Mouse (Mus musculus): ENCODE measurements around the gene Rcc1. TPM values are rescaled to one million over a fixed set of nuclear protein-coding genes. Genes with fewer than 3 reads are reported as not detected.
"Not testable (repeated sequence)": the region's sequence is repeated elsewhere in the genome, so short reads cannot be mapped to it uniquely, and the experiment has no call there.

Rcc1 gene
- polyA plus RNA-seq, 1 experiment from 2014 or later: 160 TPM

GRCm38 (mm10) chr4:132308437-132309139 lies 44.8 kb downstream of the Rcc1 start:
- peak overlapping the region; percentile 90 for H3K4me3 ChIP-seq
- 1% methylated on average over 41 of the region's 41 CpGs for WGBS
- peaks cover 45% of the 10 kb centered on the region for H3K36me3 ChIP-seq (replicated peaks)
- no peaks in the 10 kb centered on the region for H3K27me3 ChIP-seq (replicated peaks; ENCODE audit: low read depth, poor library complexity, severe bottlenecking)
- peak; percentile 90 for DNase-seq (ENCODE audit: low spot score)
- H3K4me1 ChIP-seq: peaks cover 11% of the 10 kb centered on the region
- no peaks in the 10 kb centered on the region for H3K9me3 ChIP-seq
- H3K27ac ChIP-seq (replicated peaks): peak overlapping the region; percentile 96

GRCm38 (mm10) chr4:132306004-132306403 lies 47.4 kb downstream of the Rcc1 start:
- no peak overlapping the region for H3K27ac ChIP-seq (replicated peaks)
- H3K4me1 ChIP-seq: peaks cover 26% of the 10 kb centered on the region
- H3K36me3 ChIP-seq (replicated peaks): peaks cover 19% of the 10 kb centered on the region
- no peak for DNase-seq (ENCODE audit: low spot score)
- no peak overlapping the region for H3K4me3 ChIP-seq
- H3K27me3 ChIP-seq (replicated peaks; ENCODE audit: low read depth, poor library complexity, severe bottlenecking): no peaks in the 10 kb centered on the region
- 85% methylated on average over 6 of the region's 6 CpGs for WGBS
- H3K9me3 ChIP-seq: no peaks in the 10 kb centered on the region

GRCm38 (mm10) chr4:132305276-132305675 lies 48.1 kb downstream of the Rcc1 start:
- 84% methylated on average over 8 of the region's 8 CpGs for WGBS
- H3K9me3 ChIP-seq: no peaks in the 10 kb centered on the region
- DNase-seq (ENCODE audit: low spot score): no peak
- no peaks in the 10 kb centered on the region for H3K27me3 ChIP-seq (replicated peaks; ENCODE audit: low read depth, poor library complexity, severe bottlenecking)
- peaks cover 12% of the 10 kb centered on the region for H3K36me3 ChIP-seq (replicated peaks)
- H3K4me3 ChIP-seq: no peak overlapping the region
- peaks cover 26% of the 10 kb centered on the region for H3K4me1 ChIP-seq
- no peak overlapping the region for H3K27ac ChIP-seq (replicated peaks)

GRCm38 (mm10) chr4:132303484-132303883 lies 49.9 kb downstream of the Rcc1 start:
- not testable (repeated sequence) for H3K36me3 ChIP-seq (replicated peaks); H3K27me3 ChIP-seq (replicated peaks; ENCODE audit: low read depth, poor library complexity, severe bottlenecking); DNase-seq (ENCODE audit: low spot score); H3K9me3 ChIP-seq
- peak overlapping the region; percentile 66 for H3K4me3 ChIP-seq
- H3K4me1 ChIP-seq: peaks cover 15% of the 10 kb centered on the region
- H3K27ac ChIP-seq (replicated peaks): peak overlapping the region; percentile 80
- 44% methylated on average over 6 of the region's 6 CpGs for WGBS

GRCm38 (mm10) chr4:132302939-132303479 lies 50.4 kb downstream of the Rcc1 start, which contains the start of gene Rab42:
Gene Rab42 (minus strand): TSS chr4:132303385.
- peak within 1 kb of the TSS; percentile 80 for H3K27ac ChIP-seq (replicated peaks)
- 2% methylated on average over 31 of the region's 31 CpGs for WGBS

GRCm38 (mm10) chr4:132301965-132302938 lies 51.2 kb downstream of the Rcc1 start:
- 71% methylated on average over 16 of the region's 16 CpGs for WGBS
- Histone ChIP-seq H3K9me3 (no peaks in the 10 kb centered on the region), H3K27me3 (replicated peaks; ENCODE audit: low read depth, poor library complexity, severe bottlenecking) (no peaks in the 10 kb centered on the region), H3K4me3 (peak overlapping the region; percentile 66), H3K27ac (replicated peaks) (peak overlapping the region; percentile 80), H3K4me1 (peaks cover 15% of the 10 kb centered on the region), H3K36me3 (replicated peaks) (no peaks in the 10 kb centered on the region)
- DNase-seq (ENCODE audit: low spot score): no peak

More at GRCm38 (mm10) chr4:132302939-132303479, 50.4 kb downstream of the Rcc1 start, which contains the start of gene Rab42:
- Histone ChIP-seq H3K36me3 (replicated peaks) (no peaks in the 10 kb centered on the region), H3K9me3 (no peaks in the 10 kb centered on the region), H3K27me3 (replicated peaks; ENCODE audit: low read depth, poor library complexity, severe bottlenecking) (no peaks in the 10 kb centered on the region), H3K4me1 (peaks cover 15% of the 10 kb centered on the region), H3K4me3 (peak within 1 kb of the TSS; percentile 66)
- DNase-seq (ENCODE audit: low spot score): peak; percentile 84

- peaks cover 15% of the 10 kb centered on the region for H3K4me1 ChIP-seq
- H3K4me3 ChIP-seq: no peak overlapping the region
- WGBS: 81% methylated on average over 6 of the region's 6 CpGs
- no peak for DNase-seq (ENCODE audit: low spot score)
- H3K9me3 ChIP-seq: no peaks in the 10 kb centered on the region
- H3K27ac ChIP-seq (replicated peaks): no peak overlapping the region
- no peaks in the 10 kb centered on the region for H3K27me3 ChIP-seq (replicated peaks; ENCODE audit: low read depth, poor library complexity, severe bottlenecking)
- H3K36me3 ChIP-seq (replicated peaks): no peaks in the 10 kb centered on the region
These were observed 51.9 kb downstream of the Rcc1 start for GRCm38 (mm10) chr4:132301486-132301885.

- 91% methylated on average over 1 of the region's 1 CpGs for WGBS
These were observed 53.6 kb downstream of the Rcc1 start for GRCm38 (mm10) chr4:132299849-132300248.

GRCm38 (mm10) chr4:132295696-132296390 lies 57.6 kb downstream of the Rcc1 start:
- WGBS: 43% methylated on average over 8 of the region's 8 CpGs
- Histone ChIP-seq H3K36me3 (replicated peaks) (peaks cover 40% of the 10 kb centered on the region), H3K27ac (replicated peaks) (no peak overlapping the region), H3K4me1 (no peaks in the 10 kb centered on the region), H3K9me3 (no peaks in the 10 kb centered on the region), H3K4me3 (no peak overlapping the region), H3K27me3 (replicated peaks; ENCODE audit: low read depth, poor library complexity, severe bottlenecking) (no peaks in the 10 kb centered on the region)
- DNase-seq (ENCODE audit: low spot score): peak; percentile 18

More at GRCm38 (mm10) chr4:132299849-132300248, 53.6 kb downstream of the Rcc1 start:
- Histone ChIP-seq H3K4me1 (peaks cover 15% of the 10 kb centered on the region), H3K27me3 (replicated peaks; ENCODE audit: low read depth, poor library complexity, severe bottlenecking) (no peaks in the 10 kb centered on the region), H3K36me3 (replicated peaks) (peaks cover 1% of the 10 kb centered on the region; the same call in 1 of the 2 replicates), H3K4me3 (no peak overlapping the region), H3K27ac (replicated peaks) (no peak overlapping the region), H3K9me3 (no peaks in the 10 kb centered on the region)
- no peak for DNase-seq (ENCODE audit: low spot score)

GRCm38 (mm10) chr4:132293682-132294240 lies 59.6 kb downstream of the Rcc1 start:
- DNase-seq (ENCODE audit: low spot score): no peak
- H3K4me1 ChIP-seq: no peaks in the 10 kb centered on the region
- H3K27me3 ChIP-seq (replicated peaks; ENCODE audit: low read depth, poor library complexity, severe bottlenecking): no peaks in the 10 kb centered on the region
- no peak overlapping the region for H3K4me3 ChIP-seq
- H3K9me3 ChIP-seq: no peaks in the 10 kb centered on the region
- no peak overlapping the region for H3K27ac ChIP-seq (replicated peaks)
- H3K36me3 ChIP-seq (replicated peaks): peaks cover 61% of the 10 kb centered on the region
- WGBS: 86% methylated on average over 7 of the region's 7 CpGs

- Histone ChIP-seq H3K36me3 (replicated peaks) (peaks cover 62% of the 10 kb centered on the region), H3K27ac (replicated peaks) (no peak overlapping the region), H3K27me3 (replicated peaks; ENCODE audit: low read depth, poor library complexity, severe bottlenecking) (no peaks in the 10 kb centered on the region), H3K9me3 (no peaks in the 10 kb centered on the region), H3K4me3 (no peak overlapping the region), H3K4me1 (no peaks in the 10 kb centered on the region)
- WGBS: 46% methylated on average over 4 of the region's 4 CpGs
- peak; percentile 42 for DNase-seq (ENCODE audit: low spot score)
These were observed 60.4 kb downstream of the Rcc1 start for GRCm38 (mm10) chr4:132292988-132293387.

Data from embryonic facial prominence, embryonic 10.5 days (tissue).